Mouse (Mus musculus) adrenal gland, postnatal 25 days (tissue): Measurements from ENCODE around the gene Gys1. TPM values are rescaled to one million over a fixed set of nuclear protein-coding genes. Genes with fewer than 3 reads are reported as not detected.
"Not testable (repeated sequence)": the region's sequence is repeated elsewhere in the genome, so short reads cannot be mapped to it uniquely, and the experiment has no call there.

ENCODE experiments used
- DNase-seq: peaks from one replicate; pipeline ENCODE4 v3.0.0; 2021; ENCODE audit warnings: mixed read lengths
- total RNA-seq: library from RNA; stranded (reverse); gene quantifications from 2 replicates; pipeline ENCODE4 v1.2.3, GENCODE M21; 2021

Gene Gys1
- total RNA-seq, 1 experiment from 2014 or later: 39.4 TPM

DNA sequence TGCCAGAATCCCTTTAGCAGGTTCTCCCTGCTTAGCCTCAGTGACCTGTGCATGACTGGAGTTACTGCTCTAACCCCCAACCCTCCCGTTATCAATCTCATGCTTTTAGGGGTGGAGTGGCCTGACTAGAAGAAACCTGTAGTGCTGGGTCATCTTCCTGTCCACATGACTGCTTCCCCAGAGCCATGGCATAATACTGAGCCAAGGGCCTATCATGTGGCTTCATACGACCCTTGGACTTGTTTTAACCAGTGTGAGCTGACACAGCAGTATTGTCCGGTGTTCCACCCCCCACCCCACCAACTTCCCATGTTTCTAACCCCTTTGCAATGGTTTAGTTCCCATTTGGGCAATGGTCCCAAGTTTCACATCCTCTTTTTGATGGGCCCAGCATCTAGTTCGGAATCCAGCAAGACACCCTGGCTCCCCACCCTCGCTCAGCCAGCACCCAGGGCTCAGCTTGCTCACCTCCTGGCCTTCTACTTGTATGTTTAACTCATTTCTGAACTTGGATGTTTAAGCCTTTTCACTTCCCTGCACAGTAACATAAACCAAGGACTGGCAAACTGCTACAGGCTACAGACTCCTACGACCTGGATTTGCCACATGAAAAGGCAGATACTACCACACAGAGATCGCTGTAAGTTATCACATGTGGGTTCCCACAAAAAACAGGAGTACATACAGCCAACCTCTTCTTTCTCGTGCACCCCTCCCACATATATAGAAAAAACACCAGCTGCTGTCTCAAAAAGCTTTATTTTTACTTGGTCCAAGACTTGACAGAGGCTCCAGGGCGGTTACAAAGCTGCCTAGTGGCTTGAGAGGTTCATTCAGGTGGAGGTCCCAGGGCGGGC is 22.8 kb downstream of the Gys1 start:
- no peak for DNase-seq

- peak; percentile 81 for DNase-seq
Measured at GRCm38 (mm10) chr7:45458748-45459563, 24.3 kb downstream of the Gys1 start.

DNA sequence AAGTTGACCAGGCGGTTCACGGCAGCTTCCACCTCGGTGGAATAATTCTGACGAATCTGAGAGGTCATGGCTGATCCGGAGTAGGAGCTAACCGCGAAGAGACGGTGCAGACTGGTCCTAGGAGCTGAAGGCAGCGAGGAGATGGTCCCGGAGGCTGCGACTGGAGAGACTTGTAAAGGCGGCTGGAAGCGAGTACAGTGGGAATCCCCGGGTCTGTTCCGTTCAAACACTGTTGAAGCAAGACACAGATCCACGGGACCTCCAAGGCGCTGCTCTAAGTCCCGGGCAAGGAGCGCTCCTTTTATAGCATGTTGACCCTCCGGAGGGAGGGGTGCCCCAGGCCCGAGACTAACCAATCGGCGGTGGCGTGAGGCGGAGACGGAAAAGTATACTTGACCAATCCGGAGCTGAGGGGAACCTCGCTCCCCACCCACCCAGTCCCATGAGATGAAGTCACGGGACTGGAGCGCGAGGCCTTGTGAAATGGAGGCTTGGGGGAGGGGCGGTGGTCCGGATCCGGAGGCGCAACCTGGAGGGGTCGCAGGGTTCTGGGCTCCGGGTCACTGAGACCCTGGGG is 25.0 kb downstream of the Gys1 start, which contains the start of gene Ftl1:
Gene Ftl1 (minus strand): TSS at position 321 of the 577 bp plus-strand sequence.
- DNase-seq: peak; percentile 96

DNA sequence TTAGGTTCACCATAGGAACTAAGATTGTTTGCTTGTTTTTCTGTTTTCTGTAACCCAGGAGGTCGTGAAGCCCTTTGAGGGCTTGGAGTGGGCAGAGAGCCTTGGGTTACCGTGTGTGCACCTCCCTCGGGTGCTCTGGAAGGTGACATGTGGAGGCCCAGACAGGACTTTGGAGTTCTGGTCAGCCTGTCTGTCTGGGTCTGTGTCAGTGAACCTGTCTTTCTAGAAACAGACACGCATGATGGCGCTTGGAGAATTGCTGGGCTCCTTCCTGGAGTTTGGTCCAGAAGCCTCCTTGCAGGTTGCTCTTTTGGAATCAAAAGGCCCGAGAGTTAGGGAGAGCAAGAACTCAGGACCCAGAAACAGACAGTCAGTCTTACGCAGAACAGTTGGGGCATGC is 25.7 kb downstream of the Gys1 start:
- DNase-seq: no peak

GRCm38 (mm10) chr7:45460860-45461314 is 26.2 kb downstream of the Gys1 start:
- DNase-seq: peak; percentile 80

DNA sequence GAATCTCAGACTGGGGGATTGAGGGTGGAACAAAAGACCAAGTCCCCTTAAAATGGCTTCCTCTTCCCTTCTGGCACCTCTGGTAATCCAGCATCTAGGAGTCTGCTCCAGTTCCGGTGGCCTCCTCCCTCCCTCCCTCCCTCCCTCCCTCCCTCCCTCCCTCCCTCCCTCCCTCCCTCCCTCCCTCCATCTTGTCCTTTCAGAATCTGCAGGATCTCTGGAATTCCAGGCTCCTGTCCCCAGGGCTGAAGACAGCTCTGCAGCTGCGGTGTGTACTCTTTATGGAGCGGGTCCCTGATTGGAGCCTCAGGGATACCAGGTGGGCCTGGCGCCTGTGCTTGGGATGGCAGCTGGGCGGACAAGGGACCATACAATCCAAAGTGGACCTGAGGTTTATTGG is 26.7 kb downstream of the Gys1 start:
- no peak for DNase-seq

- no peak for DNase-seq
Measured at GRCm38 (mm10) chr7:45461781-45462180, 27.1 kb downstream of the Gys1 start.

GRCm38 (mm10) chr7:45462325-45462724 is 27.7 kb downstream of the Gys1 start:
- no peak for DNase-seq

DNA sequence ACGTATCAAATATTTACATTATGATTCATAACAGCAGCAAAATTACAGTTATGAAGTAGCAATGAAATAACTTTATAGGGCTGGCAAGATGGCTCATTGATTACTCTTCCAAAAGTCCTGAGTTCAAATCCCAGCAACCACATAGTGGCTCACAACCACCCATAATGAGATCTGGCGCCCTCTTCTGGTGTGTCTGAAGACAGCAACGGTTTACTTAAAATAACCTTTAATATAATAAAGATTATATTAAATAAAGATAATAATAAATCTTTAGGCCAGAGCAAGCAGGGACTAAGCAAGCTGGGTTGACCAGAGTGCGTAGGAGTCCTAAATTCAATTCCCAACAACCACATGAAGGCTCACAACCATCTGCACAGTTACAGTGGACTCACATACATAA is 28.2 kb downstream of the Gys1 start:
- DNase-seq: not testable (repeated sequence)

- no peak for DNase-seq
Measured at GRCm38 (mm10) chr7:45463987-45464778, 29.5 kb downstream of the Gys1 start.

DNA sequence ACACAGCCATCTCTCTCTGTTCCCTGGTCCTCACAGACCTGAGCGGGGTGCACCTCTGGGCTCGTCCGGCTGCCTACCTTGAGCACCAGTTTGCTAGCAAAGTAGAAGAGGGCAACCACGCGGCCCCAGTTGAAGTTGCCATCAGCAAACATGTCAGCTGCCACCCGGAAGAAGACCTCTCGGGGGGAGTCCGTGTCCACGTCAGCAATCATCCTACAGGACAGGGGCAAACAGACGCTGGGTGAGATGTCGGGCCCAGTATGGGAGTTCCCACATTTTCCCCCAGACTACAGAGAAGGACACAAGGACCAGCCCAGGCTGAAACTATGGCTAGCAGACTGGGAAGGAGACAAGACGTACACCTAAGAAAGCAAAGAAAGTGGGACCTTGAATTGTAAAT is 30.5 kb downstream of the Gys1 start:
- no peak for DNase-seq

- no peak for DNase-seq
Measured at GRCm38 (mm10) chr7:45465549-45465948, 30.9 kb downstream of the Gys1 start.

DNA sequence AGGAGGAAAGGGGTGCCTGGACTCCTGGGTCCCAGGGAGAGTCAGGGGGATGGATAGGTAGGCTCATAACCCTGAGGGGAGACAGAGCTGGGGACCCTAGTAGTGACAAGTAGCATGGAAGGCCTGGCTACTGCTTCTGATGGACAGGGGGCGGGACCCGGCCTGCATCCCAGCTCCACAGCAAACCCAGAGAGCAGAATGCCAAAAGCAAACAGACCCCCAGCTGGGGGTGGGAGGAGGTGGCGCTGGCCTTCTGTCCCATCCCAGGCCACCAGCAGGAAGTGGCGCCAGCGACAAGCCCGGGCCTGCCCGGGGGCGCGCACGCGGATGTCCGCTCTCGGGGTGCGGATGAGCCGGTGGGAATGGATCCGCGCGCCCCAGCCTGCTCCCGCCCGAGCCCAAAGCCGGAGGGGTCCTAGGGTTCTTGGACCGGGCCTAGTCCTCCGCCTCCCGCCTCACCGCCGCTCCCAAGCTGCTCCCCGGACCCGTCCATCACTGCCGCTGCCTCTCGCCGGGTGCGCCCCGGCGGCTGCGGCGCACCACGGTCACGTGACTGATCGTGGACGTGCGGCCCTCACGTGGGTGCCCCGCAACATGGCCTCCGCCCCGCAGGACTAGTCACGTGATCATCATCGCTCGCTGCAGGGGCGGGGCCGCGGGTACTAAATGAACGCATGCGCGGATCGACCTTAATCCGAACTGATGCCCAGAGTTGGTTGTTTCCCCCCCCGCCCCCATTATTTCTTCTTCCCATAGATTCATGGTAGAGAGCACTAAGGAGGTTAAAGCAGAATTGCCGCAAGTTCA is 31.8 kb downstream of the Gys1 start, which contains the start of gene Bax:
Gene Bax (minus strand): TSS at position 616 of the 807 bp plus-strand sequence.
- peak; percentile 96 for DNase-seq

- no peak for DNase-seq
Measured at GRCm38 (mm10) chr7:45467090-45467670, 32.5 kb downstream of the Gys1 start.

- peak; percentile 73 for DNase-seq
Measured at GRCm38 (mm10) chr7:45470869-45471268, 36.2 kb downstream of the Gys1 start.

GRCm38 (mm10) chr7:45475291-45475969 is 40.8 kb downstream of the Gys1 start:
- DNase-seq: no peak

- no peak for DNase-seq
Measured at GRCm38 (mm10) chr7:45476453-45476852, 41.8 kb downstream of the Gys1 start.

GRCm38 (mm10) chr7:45477003-45477402 is 42.4 kb downstream of the Gys1 start:
- DNase-seq: no peak

DNA sequence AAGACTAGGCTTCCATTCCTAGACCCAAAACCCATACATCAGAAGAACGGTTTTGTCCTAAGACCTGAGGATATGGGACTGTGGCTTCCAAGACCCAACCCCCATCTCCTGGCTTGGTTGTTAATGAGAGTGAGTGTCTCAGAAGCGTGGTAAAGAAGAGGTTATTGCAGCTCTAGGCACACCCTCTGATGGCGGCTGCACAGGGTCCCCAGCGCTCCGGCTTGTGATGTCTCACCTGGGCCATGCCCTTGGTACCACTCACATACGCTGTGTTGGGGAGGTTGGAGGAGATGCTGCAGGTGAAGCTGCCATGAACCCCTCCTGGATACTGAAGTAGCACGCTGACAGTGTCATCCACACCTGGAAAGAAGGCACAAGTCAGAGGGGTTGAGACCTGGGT is 44.1 kb downstream of the Gys1 start:
- DNase-seq: no peak

GRCm38 (mm10) chr7:45480310-45480709 is 45.7 kb downstream of the Gys1 start:
- DNase-seq: not testable (repeated sequence)
